Mouse (Mus musculus): ENCODE measurements at regions not wholly inside any gene's neighbourhood (a gene's known extent, or its start where the extent isn't known, plus 50 kb on each side); places are given as distances from the start of the nearest gene placed in this dataset.

DNA sequence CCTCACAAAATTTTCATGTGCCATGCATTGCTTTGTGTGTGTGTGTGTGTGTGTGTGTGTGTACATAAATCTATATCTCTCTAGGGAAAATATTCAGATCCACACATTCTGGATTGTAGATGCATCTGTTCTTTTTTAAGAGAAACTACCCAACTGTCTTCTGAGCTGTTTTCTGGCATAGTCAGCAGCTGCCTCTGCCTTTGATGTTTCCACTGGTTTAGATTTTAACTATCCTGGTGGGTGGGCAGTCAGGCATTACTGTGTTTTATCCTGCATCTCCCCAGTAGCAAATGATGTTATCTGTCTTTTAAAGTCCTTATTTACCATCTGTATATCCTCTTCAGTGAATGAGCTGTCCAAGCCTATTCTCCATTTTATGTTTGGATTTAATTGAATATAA is 1287.9 kb upstream of the Lrrc6 start:
- H3K9ac ChIP-seq, result no peak overlapping the region
- no peaks in the 10 kb centered on the region for H3K27me3 ChIP-seq
- no peak for ATAC-seq (ENCODE audit: low read depth)
- no peak overlapping the region for H3K27ac ChIP-seq (replicated peaks)
- H3K9me3 ChIP-seq, result no peaks in the 10 kb centered on the region
- H3K4me2 ChIP-seq, result no peak overlapping the region
- peaks cover 10% of the 10 kb centered on the region; the same call in 1 of the 2 replicates for H3K4me1 ChIP-seq (replicated peaks)
- no peak overlapping the region for H3K4me3 ChIP-seq
- H3K36me3 ChIP-seq, result no peaks in the 10 kb centered on the region

GRCm38 (mm10) chr15:67785583-67785982 is 1284.9 kb upstream of the Lrrc6 start:
- H3K9ac ChIP-seq, result no peak overlapping the region
- no peak for ATAC-seq (ENCODE audit: low read depth)
- H3K27me3 ChIP-seq, result no peaks in the 10 kb centered on the region
- no peaks in the 10 kb centered on the region for H3K9me3 ChIP-seq
- no peaks in the 10 kb centered on the region for H3K36me3 ChIP-seq
- 39% methylated on average over 2 of the region's 2 CpGs for WGBS
- H3K4me1 ChIP-seq (replicated peaks), result peaks cover 10% of the 10 kb centered on the region; the same call in 1 of the 2 replicates
- no peak overlapping the region for H3K4me2 ChIP-seq
- H3K4me3 ChIP-seq, result no peak overlapping the region
- no peak overlapping the region for H3K27ac ChIP-seq (replicated peaks)

DNA sequence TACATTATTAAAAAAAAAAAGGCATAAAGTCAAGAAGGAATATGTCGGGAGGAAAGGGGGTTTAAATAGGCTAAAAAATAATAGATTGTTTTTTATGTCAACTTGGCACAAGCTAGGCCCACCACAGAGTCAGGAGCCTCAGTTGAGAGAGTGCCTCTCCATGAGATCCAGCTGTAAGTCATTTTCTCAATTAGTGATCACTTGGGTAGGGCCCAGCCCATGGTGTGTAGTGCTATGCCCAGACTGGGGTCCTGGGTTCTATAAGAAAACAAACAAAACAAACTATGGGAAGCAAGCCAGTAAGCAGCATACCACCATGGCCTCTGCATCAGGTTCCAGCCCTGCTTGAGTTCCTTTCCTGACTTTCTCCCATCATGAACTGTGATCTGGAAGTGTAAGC is 1283.0 kb upstream of the Lrrc6 start:
- ATAC-seq (ENCODE audit: low read depth), result no peak

GRCm38 (mm10) chr15:67782505-67782904 is 1281.8 kb upstream of the Lrrc6 start:
- Histone ChIP-seq H3K9ac (no peak overlapping the region), H3K27ac (replicated peaks) (no peak overlapping the region), H3K4me2 (no peak overlapping the region), H3K36me3 (no peaks in the 10 kb centered on the region), H3K4me3 (no peak overlapping the region), H3K27me3 (no peaks in the 10 kb centered on the region), H3K9me3 (no peaks in the 10 kb centered on the region), H3K4me1 (replicated peaks) (peaks cover 10% of the 10 kb centered on the region; the same call in 1 of the 2 replicates)
- no peak; the same call in 1 of the 2 replicates for ATAC-seq (ENCODE audit: low read depth)
- 59% methylated on average over 4 of the region's 4 CpGs for WGBS

More for the DNA sequence above, 1283.0 kb upstream of the Lrrc6 start:
- WGBS, result 83% methylated on average over 1 of the region's 1 CpGs
- no peaks in the 10 kb centered on the region for H3K27me3 ChIP-seq
- H3K9ac ChIP-seq, result no peak overlapping the region
- H3K4me2 ChIP-seq, result no peak overlapping the region
- no peak overlapping the region for H3K27ac ChIP-seq (replicated peaks)
- H3K4me3 ChIP-seq, result no peak overlapping the region
- H3K4me1 ChIP-seq (replicated peaks), result peaks cover 10% of the 10 kb centered on the region; the same call in 1 of the 2 replicates
- H3K36me3 ChIP-seq, result no peaks in the 10 kb centered on the region
- no peaks in the 10 kb centered on the region for H3K9me3 ChIP-seq

- no peaks in the 10 kb centered on the region for H3K9me3 ChIP-seq
- ATAC-seq (ENCODE audit: low read depth), result no peak
- H3K4me2 ChIP-seq, result no peak overlapping the region
- H3K27ac ChIP-seq (replicated peaks), result no peak overlapping the region
- no peaks in the 10 kb centered on the region for H3K27me3 ChIP-seq
- H3K4me3 ChIP-seq, result no peak overlapping the region
- no peak overlapping the region for H3K9ac ChIP-seq
- no peaks in the 10 kb centered on the region for H3K36me3 ChIP-seq
- 81% methylated on average over 2 of the region's 2 CpGs for WGBS
- H3K4me1 ChIP-seq (replicated peaks), result peaks cover 10% of the 10 kb centered on the region; the same call in 1 of the 2 replicates
Measured at GRCm38 (mm10) chr15:67780856-67781255, 1280.1 kb upstream of the Lrrc6 start.

DNA sequence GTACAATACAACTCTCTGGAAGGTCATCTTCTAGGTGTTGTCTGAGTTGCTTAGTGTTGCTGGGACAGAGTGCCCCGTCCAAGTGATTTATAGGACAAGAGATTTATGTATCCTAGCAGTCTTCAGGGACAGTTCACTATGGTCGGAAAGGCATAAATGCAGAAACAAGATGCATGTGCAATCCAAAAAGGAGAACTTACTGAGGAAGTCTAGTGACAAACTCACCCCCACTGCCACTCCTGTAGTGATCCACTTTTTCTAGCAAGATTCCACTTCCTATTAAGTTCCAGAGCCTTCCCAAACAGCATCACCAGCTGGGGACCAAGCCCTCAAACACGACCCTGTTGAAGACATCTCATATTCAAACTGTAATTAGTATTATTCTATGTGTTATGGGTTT is 1266.9 kb upstream of the Lrrc6 start:
- H3K27ac ChIP-seq (replicated peaks), result no peak overlapping the region
- 53% methylated on average over 3 of the region's 3 CpGs for WGBS
- H3K9me3 ChIP-seq, result no peaks in the 10 kb centered on the region
- no peak overlapping the region for H3K9ac ChIP-seq
- no peaks in the 10 kb centered on the region for H3K36me3 ChIP-seq
- H3K4me3 ChIP-seq, result no peak overlapping the region
- H3K27me3 ChIP-seq, result no peaks in the 10 kb centered on the region
- no peak for ATAC-seq (ENCODE audit: low read depth)
- H3K4me2 ChIP-seq, result no peak overlapping the region
- H3K4me1 ChIP-seq (replicated peaks), result no peaks in the 10 kb centered on the region

DNA sequence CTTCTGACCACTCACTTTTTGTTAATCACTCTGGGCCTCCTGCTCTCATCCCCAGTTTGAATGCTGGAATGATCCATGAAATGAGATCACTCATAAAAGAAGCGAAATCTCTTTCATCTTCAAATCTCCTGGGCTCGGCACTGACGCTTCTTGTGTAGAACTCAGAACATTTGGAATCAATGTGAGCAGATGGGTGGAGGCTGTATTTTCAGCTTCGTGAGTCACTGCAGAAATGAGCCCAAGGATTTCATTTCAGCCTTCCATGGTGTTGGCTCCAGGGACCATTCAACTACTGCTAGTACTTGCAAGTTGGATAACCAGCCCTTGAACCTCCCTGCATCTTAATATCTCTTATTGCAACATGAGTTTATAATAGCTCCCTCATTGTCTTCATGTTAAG is 1258.5 kb upstream of the Lrrc6 start:
- Histone ChIP-seq H3K4me2 (no peak overlapping the region), H3K4me1 (replicated peaks) (no peaks in the 10 kb centered on the region), H3K36me3 (no peaks in the 10 kb centered on the region), H3K4me3 (no peak overlapping the region), H3K27ac (replicated peaks) (no peak overlapping the region), H3K27me3 (no peaks in the 10 kb centered on the region), H3K9ac (no peak overlapping the region), H3K9me3 (no peaks in the 10 kb centered on the region)
- 63% methylated on average over 4 of the region's 4 CpGs for WGBS
- no peak for ATAC-seq (ENCODE audit: low read depth)

DNA sequence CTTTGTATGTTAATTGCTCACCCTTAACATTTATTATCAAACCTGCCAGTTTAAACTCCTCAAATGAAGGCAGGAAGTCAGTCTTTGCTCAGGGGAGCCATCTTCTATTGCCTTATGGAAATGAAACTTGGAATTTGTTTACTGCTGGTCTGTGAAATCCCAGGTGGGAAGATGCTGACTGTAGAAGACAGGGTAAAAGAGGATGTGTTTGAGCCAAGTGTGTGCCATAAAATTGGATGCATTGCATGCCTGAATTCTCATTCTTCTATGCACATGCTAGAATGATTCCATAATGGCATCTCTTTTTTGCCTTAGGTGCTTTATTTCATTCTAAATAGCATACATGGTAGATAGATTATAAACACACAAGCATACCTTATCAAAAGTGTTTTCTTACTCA is 1249.9 kb upstream of the Lrrc6 start:
- Histone ChIP-seq H3K9me3 (no peaks in the 10 kb centered on the region), H3K27me3 (no peaks in the 10 kb centered on the region), H3K4me2 (no peak overlapping the region), H3K27ac (replicated peaks) (peak overlapping the region; percentile 46; the same call in 1 of the 2 replicates), H3K36me3 (no peaks in the 10 kb centered on the region), H3K9ac (no peak overlapping the region), H3K4me1 (replicated peaks) (peaks cover 7% of the 10 kb centered on the region), H3K4me3 (no peak overlapping the region)
- ATAC-seq (ENCODE audit: low read depth), result no peak

DNA sequence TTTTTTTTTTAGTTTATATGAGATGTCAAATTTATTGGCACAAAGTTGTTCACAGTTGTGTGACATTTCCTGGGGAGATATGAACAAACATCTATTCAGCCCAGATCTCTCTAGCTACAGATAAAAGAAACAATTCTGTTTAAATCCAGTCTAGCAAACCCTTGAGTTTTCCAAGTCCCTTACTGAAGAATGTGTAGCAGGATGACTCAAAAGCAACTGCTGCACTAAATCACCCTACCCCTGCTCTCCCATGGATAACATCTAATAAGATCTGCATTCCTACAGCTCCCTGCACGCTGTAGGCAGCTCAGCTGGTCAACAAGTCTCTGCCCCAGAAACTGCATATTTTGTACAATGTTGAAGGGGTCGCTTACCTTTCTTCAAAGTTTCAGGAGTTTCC is 1242.6 kb upstream of the Lrrc6 start:
- H3K4me2 ChIP-seq, result no peak overlapping the region
- no peaks in the 10 kb centered on the region for H3K9me3 ChIP-seq
- no peak overlapping the region for H3K9ac ChIP-seq
- H3K4me1 ChIP-seq (replicated peaks), result no peaks in the 10 kb centered on the region
- no peak overlapping the region for H3K4me3 ChIP-seq
- no peaks in the 10 kb centered on the region for H3K27me3 ChIP-seq
- no peak overlapping the region for H3K27ac ChIP-seq (replicated peaks)
- WGBS, result 55% methylated on average over 2 of the region's 2 CpGs
- no peak for ATAC-seq (ENCODE audit: low read depth)
- no peaks in the 10 kb centered on the region for H3K36me3 ChIP-seq

GRCm38 (mm10) chr15:67732988-67733387 is 1232.3 kb upstream of the Lrrc6 start:
- H3K27ac ChIP-seq (replicated peaks), result no peak overlapping the region
- H3K27me3 ChIP-seq, result no peaks in the 10 kb centered on the region
- H3K9ac ChIP-seq, result no peak overlapping the region
- no peak for ATAC-seq (ENCODE audit: low read depth)
- no peaks in the 10 kb centered on the region for H3K9me3 ChIP-seq
- H3K4me3 ChIP-seq, result no peak overlapping the region
- H3K4me1 ChIP-seq (replicated peaks), result peaks cover 8% of the 10 kb centered on the region; the same call in 1 of the 2 replicates
- no peaks in the 10 kb centered on the region for H3K36me3 ChIP-seq
- 82% methylated on average over 1 of the region's 1 CpGs for WGBS
- no peak overlapping the region for H3K4me2 ChIP-seq

GRCm38 (mm10) chr15:67729492-67729891 is 1228.8 kb upstream of the Lrrc6 start:
- Histone ChIP-seq H3K9me3 (no peaks in the 10 kb centered on the region), H3K4me2 (no peak overlapping the region), H3K36me3 (no peaks in the 10 kb centered on the region), H3K9ac (no peak overlapping the region), H3K27me3 (no peaks in the 10 kb centered on the region), H3K4me1 (replicated peaks) (peaks cover 8% of the 10 kb centered on the region; the same call in 1 of the 2 replicates), H3K4me3 (no peak overlapping the region), H3K27ac (replicated peaks) (no peak overlapping the region)
- 33% methylated on average over 8 of the region's 8 CpGs for WGBS
- ATAC-seq (ENCODE audit: low read depth), result peak; percentile 47; the same call in 1 of the 2 replicates

- no peak for ATAC-seq (ENCODE audit: low read depth)
- Histone ChIP-seq H3K27ac (replicated peaks) (no peak overlapping the region), H3K4me2 (no peak overlapping the region), H3K9me3 (no peaks in the 10 kb centered on the region), H3K9ac (no peak overlapping the region), H3K4me1 (replicated peaks) (peaks cover 8% of the 10 kb centered on the region; the same call in 1 of the 2 replicates), H3K27me3 (no peaks in the 10 kb centered on the region), H3K36me3 (no peaks in the 10 kb centered on the region), H3K4me3 (no peak overlapping the region)
- 73% methylated on average over 5 of the region's 5 CpGs for WGBS
Measured at GRCm38 (mm10) chr15:67725239-67725638, 1224.5 kb upstream of the Lrrc6 start.

DNA sequence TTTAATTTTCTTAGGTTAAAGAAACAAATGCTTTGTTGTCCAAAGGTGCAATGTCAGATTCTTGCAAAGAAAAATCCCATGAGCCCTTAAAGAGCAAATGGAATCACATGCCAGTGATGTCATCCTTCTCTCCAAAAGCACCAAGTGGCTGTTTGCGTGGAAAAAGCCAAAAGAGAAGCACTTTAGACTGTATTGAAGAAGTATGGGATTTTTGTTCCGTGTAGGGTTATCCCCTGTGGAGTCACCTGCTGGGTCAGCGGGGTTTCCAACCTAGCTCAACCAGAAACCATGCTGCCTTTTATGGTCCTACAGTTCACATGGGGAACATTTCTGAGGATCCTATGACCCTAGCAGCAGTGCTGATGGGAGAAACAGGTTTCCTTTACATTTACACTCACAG is 1213.5 kb upstream of the Lrrc6 start:
- Histone ChIP-seq H3K27me3 (no peaks in the 10 kb centered on the region), H3K9me3 (no peaks in the 10 kb centered on the region), H3K9ac (no peak overlapping the region), H3K4me3 (no peak overlapping the region), H3K4me2 (no peak overlapping the region), H3K27ac (replicated peaks) (no peak overlapping the region), H3K36me3 (no peaks in the 10 kb centered on the region), H3K4me1 (replicated peaks) (no peaks in the 10 kb centered on the region)
- no peak for ATAC-seq (ENCODE audit: low read depth)
- WGBS, result 72% methylated on average over 3 of the region's 3 CpGs

Measured in neural tube, embryonic 13.5 days (tissue).